Mouse (Mus musculus) gastrocnemius, postnatal 4 days (tissue): ENCODE results near the gene Olfr1198. TPM values are rescaled to one million over a fixed set of nuclear protein-coding genes. Genes with fewer than 3 reads are reported as not detected.

Experiments
- DNase-seq, 2 experiments: peaks; one replicate each; pipeline ENCODE4 v3.0.0; 2021 to 2022; ENCODE audit warnings: low spot score in 2 of 2, mixed read lengths in 2 of 2
- long read RNA-seq, 2 experiments: library from polyadenylated mRNA; stranded (forward); transcript quantifications; one replicate each; pipeline ENCODE4 v2.0.0; 2021
- total RNA-seq, 2 experiments: library from RNA; stranded (reverse); gene quantifications; 2 replicates each; pipeline ENCODE4 v1.2.3; 2021

Olfr1198 gene
- total RNA-seq = not detected
- long read RNA-seq, experiment 1 = 0 reads
- long read RNA-seq, experiment 2 = 0 reads

- no peak for DNase-seq
Observed at GRCm38 (mm10) chr2:88751270-88751669, at the start of gene Olfr1198. Gene Olfr1198 (minus strand): TSS chr2:88751370.

GRCm38 (mm10) chr2:88792736-88793135 lies 41.6 kb upstream of the Olfr1198 start, which contains the start of gene Olfr1201:
Gene Olfr1201 (plus strand): TSS chr2:88793036.
- DNase-seq = no peak

- no peak for DNase-seq
Observed at GRCm38 (mm10) chr2:88770388-88770787, 19.2 kb upstream of the Olfr1198 start, which contains the start of gene Olfr1200. Gene Olfr1200 (minus strand): TSS chr2:88770488.

GRCm38 (mm10) chr2:88760369-88760768 lies 9.2 kb upstream of the Olfr1198 start, which contains the start of gene Olfr1199:
Gene Olfr1199 (minus strand): TSS chr2:88760469.
- no peak for DNase-seq

- DNase-seq = no peak
Observed at GRCm38 (mm10) chr2:88743379-88743778, 7.8 kb downstream of the Olfr1198 start.

GRCm38 (mm10) chr2:88732266-88732665 lies 18.9 kb downstream of the Olfr1198 start, which contains the start of gene Olfr1197:
Gene Olfr1197 (minus strand): TSS chr2:88732366.
- no peak for DNase-seq

- DNase-seq = no peak
Observed at GRCm38 (mm10) chr2:88704497-88704896, 46.7 kb downstream of the Olfr1198 start, which contains the start of gene Olfr1196. Gene Olfr1196 (minus strand): TSS chr2:88704597.

Other genes with a start within 250 kb of the Olfr1198 start
- gene Olfr1186, start 232.8 kb downstream of the Olfr1198 start, total RNA-seq = not detected
- gene Olfr1188, start 194.4 kb downstream of the Olfr1198 start, total RNA-seq = not detected
- gene Olfr1189, start 164.9 kb downstream of the Olfr1198 start, total RNA-seq = not detected
- gene Olfr1191-ps1, start 110.8 kb downstream of the Olfr1198 start, total RNA-seq = not detected
- not detected for gene Olfr1192-ps1, start 102.9 kb downstream of the Olfr1198 start, total RNA-seq
- not detected for gene Olfr1193, start 75.7 kb downstream of the Olfr1198 start, total RNA-seq
- gene Olfr1195, start 62.2 kb downstream of the Olfr1198 start, total RNA-seq = not detected
- gene Olfr1196, start 46.8 kb downstream of the Olfr1198 start, total RNA-seq = not detected
- not detected for gene Olfr1197, start 19.0 kb downstream of the Olfr1198 start, total RNA-seq
- gene Olfr1199, start 9.1 kb upstream of the Olfr1198 start, total RNA-seq = not detected
- not detected for gene Olfr1200, start 19.1 kb upstream of the Olfr1198 start, total RNA-seq
- not detected for gene Olfr1201, start 41.7 kb upstream of the Olfr1198 start, total RNA-seq
- gene Olfr1202, start 63.1 kb upstream of the Olfr1198 start, total RNA-seq = under 1 TPM in 1 of 2 experiments, not detected in 1; 0.07 TPM
- gene Olfr1205, start 78.4 kb upstream of the Olfr1198 start, total RNA-seq = not detected
- not detected for gene Olfr1204, start 97.9 kb upstream of the Olfr1198 start, total RNA-seq
- not detected for gene Olfr1206, start 111.9 kb upstream of the Olfr1198 start, total RNA-seq
- not detected for gene Olfr1208, start 150.9 kb upstream of the Olfr1198 start, total RNA-seq
- not detected for gene Olfr1209, start 163.8 kb upstream of the Olfr1198 start, total RNA-seq
- gene Olfr1211, start 186.7 kb upstream of the Olfr1198 start, total RNA-seq = not detected
- gene Olfr1212, start 202.6 kb upstream of the Olfr1198 start, total RNA-seq = not detected
- gene Gm13762, start 228.9 kb upstream of the Olfr1198 start, total RNA-seq = not detected
- gene Olfr1214, start 241.3 kb upstream of the Olfr1198 start, total RNA-seq = not detected